Mouse (Mus musculus) kidney, postnatal 0 days (tissue): ENCODE measurements around the gene Xrcc5. TPM values are rescaled to one million over a fixed set of nuclear protein-coding genes. Genes with fewer than 3 reads are reported as not detected.
A peak's percentile ranks its signal among the peaks of the same experiment; 100 is the strongest.

Experiments
- ATAC-seq: fragments of 200-750 bp; cut with Nextera tagmentation; replicated peaks from 2 replicates; pipeline ENCODE4 v1.8.0; 2017; ENCODE audit warnings: low read depth, moderate number of reproducible peaks, moderate TSS enrichment, moderate library complexity; ENCODE audit not compliant: low FRiP score
- DNase-seq: peaks from one replicate; pipeline ENCODE4 v3.0.0-alpha.2; 2016; ENCODE audit warnings: low spot score
- H3K27ac ChIP-seq: fragments of 300-500 bp; sonication (generic); 2 replicates; pipeline ENCODE4 v1.5.1; 2014; ENCODE audit warnings: mild to moderate bottlenecking
- H3K27me3 ChIP-seq: fragments of 300-500 bp; sonication (generic); 2 replicates; pipeline ENCODE4 v1.6.1; 2014; ENCODE audit warnings: low read length, mixed read lengths; ENCODE audit not compliant: insufficient read depth
- H3K36me3 ChIP-seq: fragments of 300-500 bp; sonication (generic); 2 replicates; pipeline ENCODE4 v1.6.1; 2014; ENCODE audit warnings: low read length, mixed read lengths; ENCODE audit not compliant: insufficient read depth
- H3K4me1 ChIP-seq: fragments of 300-500 bp; sonication (generic); replicated peaks from 2 replicates; pipeline ENCODE4 v1.6.1; 2014; ENCODE audit warnings: antibody characterized with exemption, low read length, mixed read lengths; ENCODE audit not compliant: insufficient read depth
- H3K4me2 ChIP-seq: fragments of 300-500 bp; sonication (generic); 2 replicates; pipeline ENCODE4 v1.6.1; 2014; ENCODE audit warnings: mild to moderate bottlenecking, low read length, moderate library complexity, mixed read lengths
- H3K4me3 ChIP-seq: fragments of 300-500 bp; sonication (generic); replicated peaks from 2 replicates; pipeline ENCODE4 v1.5.1; 2014; ENCODE audit warnings: low read depth, low read length
- H3K9ac ChIP-seq: fragments of 300-500 bp; sonication (generic); 2 replicates; pipeline ENCODE4 v1.6.1; 2014; ENCODE audit warnings: low read depth, low read length
- H3K9me3 ChIP-seq: fragments of 300-500 bp; sonication (generic); replicated peaks from 2 replicates; pipeline ENCODE4 v1.6.1; 2016; ENCODE audit warnings: low read length, inconsistent platforms, mixed read lengths
- CTCF ChIP-seq: IDR thresholded peaks from 2 replicates; pipeline ENCODE4 v1.5.1; 2016; ENCODE audit warnings: antibody characterized with exemption, low read depth, mild to moderate bottlenecking, moderate library complexity
- WGBS: fragments of 180-500 bp; shearing (Covaris S2); extraction: QIAGEN DNeasy Blood & Tissue Kit; methylation state at CpG from one replicate; pipeline ENCODE4 v1.1.7; 2014; 5-methylcytosine and 5-hydroxymethylcytosine counted together
- polyA plus RNA-seq: library from polyadenylated mRNA; unstranded; fragments of >200 nt; fragmentation: Nextera tagmentation; extraction: Ambion mirVana; gene quantifications from 2 replicates; pipeline ENCODE4 v1.2.1, GENCODE M21; 2015

Xrcc5 gene
- polyA plus RNA-seq, 1 experiment from 2014 or later = 48.9 TPM

DNA sequence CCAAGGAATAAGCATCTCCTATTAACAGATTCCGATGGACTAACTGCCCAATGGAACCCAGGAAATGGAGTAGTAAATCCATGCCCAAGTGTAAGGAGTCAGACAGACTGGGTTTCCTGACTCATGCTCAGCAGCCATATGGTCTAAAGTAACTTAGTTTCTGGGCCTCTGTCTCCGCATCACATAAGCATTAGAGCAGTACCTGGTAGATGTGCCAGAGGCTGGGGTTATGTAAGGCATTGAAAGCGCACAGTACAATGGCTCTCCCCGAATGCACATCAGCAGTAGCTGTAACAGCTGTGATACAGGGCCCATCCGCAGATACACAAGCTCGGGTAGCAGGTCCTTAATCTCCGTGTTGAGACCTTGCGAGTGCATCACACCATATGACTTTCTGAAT is 103.9 kb downstream of the Xrcc5 start:
- Histone ChIP-seq H3K36me3 (no peaks in the 10 kb centered on the region), H3K27me3 (no peaks in the 10 kb centered on the region), H3K4me2 (no peak overlapping the region), H3K4me1 (no peaks in the 10 kb centered on the region), H3K27ac (no peak overlapping the region), H3K4me3 (no peak overlapping the region), H3K9ac (no peak overlapping the region), H3K9me3 (no peaks in the 10 kb centered on the region)
- no peak for TF ChIP-seq CTCF
- DNase-seq (no peak), ATAC-seq (no peak)
- 91% methylated on average over 8 of the region's 8 CpGs for WGBS

GRCm38 (mm10) chr1:72413205-72413604 is 106.0 kb downstream of the Xrcc5 start:
- ATAC-seq (no peak), DNase-seq (no peak)
- Histone ChIP-seq H3K4me3 (no peak overlapping the region), H3K4me2 (no peak overlapping the region), H3K4me1 (no peaks in the 10 kb centered on the region), H3K9ac (no peak overlapping the region), H3K36me3 (no peaks in the 10 kb centered on the region), H3K9me3 (no peaks in the 10 kb centered on the region), H3K27ac (no peak overlapping the region), H3K27me3 (no peaks in the 10 kb centered on the region)
- WGBS = 86% methylated on average over 8 of the region's 8 CpGs
- TF ChIP-seq CTCF = no peak

- ATAC-seq (no peak), DNase-seq (peak; percentile 8)
- Histone ChIP-seq H3K4me3 (no peak overlapping the region), H3K9me3 (no peaks in the 10 kb centered on the region), H3K36me3 (no peaks in the 10 kb centered on the region), H3K4me2 (no peak overlapping the region), H3K9ac (no peak overlapping the region), H3K27me3 (no peaks in the 10 kb centered on the region), H3K4me1 (no peaks in the 10 kb centered on the region), H3K27ac (no peak overlapping the region)
- no peak for TF ChIP-seq CTCF
- WGBS = 41% methylated on average over 8 of the region's 8 CpGs
Observed at GRCm38 (mm10) chr1:72414133-72414532, 106.9 kb downstream of the Xrcc5 start.

GRCm38 (mm10) chr1:72414561-72415253 is 107.5 kb downstream of the Xrcc5 start:
- Histone ChIP-seq H3K4me3 (no peak overlapping the region), H3K4me2 (no peak overlapping the region), H3K9ac (no peak overlapping the region), H3K9me3 (no peaks in the 10 kb centered on the region), H3K27me3 (no peaks in the 10 kb centered on the region), H3K4me1 (no peaks in the 10 kb centered on the region), H3K27ac (no peak overlapping the region), H3K36me3 (no peaks in the 10 kb centered on the region)
- peak; percentile 14 for DNase-seq
- 39% methylated on average over 8 of the region's 8 CpGs for WGBS
- TF ChIP-seq CTCF = no peak
- ATAC-seq = no peak

GRCm38 (mm10) chr1:72418744-72419655 is 111.8 kb downstream of the Xrcc5 start:
- DNase-seq (no peak), ATAC-seq (no peak)
- Histone ChIP-seq H3K9me3 (no peaks in the 10 kb centered on the region), H3K4me2 (no peak overlapping the region), H3K4me3 (no peak overlapping the region), H3K36me3 (no peaks in the 10 kb centered on the region), H3K27me3 (no peaks in the 10 kb centered on the region), H3K4me1 (no peaks in the 10 kb centered on the region), H3K27ac (no peak overlapping the region), H3K9ac (no peak overlapping the region)
- WGBS = 72% methylated on average over 8 of the region's 8 CpGs
- no peak for TF ChIP-seq CTCF

DNA sequence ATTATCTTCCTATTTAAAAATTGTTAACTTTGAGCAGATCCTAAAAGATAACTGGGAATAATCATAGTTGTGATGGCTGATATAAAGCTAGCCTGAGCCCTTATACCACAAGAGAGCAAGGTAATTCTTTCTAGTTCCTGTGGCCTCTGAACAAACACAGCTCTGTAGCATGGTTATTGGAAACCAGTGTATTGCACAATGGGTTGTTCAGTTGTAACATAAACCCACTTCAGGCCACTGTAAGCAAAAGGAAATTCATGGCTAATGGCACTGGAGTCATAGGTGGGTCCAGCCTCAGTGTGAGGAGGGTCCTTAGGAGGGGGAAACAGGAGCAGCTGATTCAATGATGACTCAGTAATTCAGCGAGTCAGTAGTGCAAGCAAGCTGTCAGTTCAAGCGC is 113.0 kb downstream of the Xrcc5 start:
- Histone ChIP-seq H3K27ac (no peak overlapping the region), H3K9me3 (no peaks in the 10 kb centered on the region), H3K36me3 (no peaks in the 10 kb centered on the region), H3K4me3 (no peak overlapping the region), H3K4me2 (no peak overlapping the region), H3K27me3 (no peaks in the 10 kb centered on the region), H3K9ac (no peak overlapping the region), H3K4me1 (no peaks in the 10 kb centered on the region)
- DNase-seq (no peak), ATAC-seq (no peak)
- no peak for TF ChIP-seq CTCF
- WGBS = 39% methylated on average over 2 of the region's 2 CpGs
